Mouse (Mus musculus): ENCODE measurements at regions not wholly inside any gene's neighbourhood (a gene's known extent, or its start where the extent isn't known, plus 50 kb on each side); places are given as distances from the start of the nearest gene placed in this dataset.

- DNase-seq, result no peak
These were observed 62.5 kb downstream of the Arrdc4 start for GRCm38 (mm10) chr7:68686396-68687139.

GRCm38 (mm10) chr7:68682929-68683643 lies 66.0 kb downstream of the Arrdc4 start:
- no peak for DNase-seq

- DNase-seq, result no peak
These were observed 66.7 kb downstream of the Arrdc4 start for GRCm38 (mm10) chr7:68682318-68682728.

GRCm38 (mm10) chr7:68679770-68680169 lies 69.3 kb downstream of the Arrdc4 start:
- no peak for DNase-seq

- no peak for DNase-seq
These were observed 81.0 kb downstream of the Arrdc4 start for GRCm38 (mm10) chr7:68667790-68668732.

GRCm38 (mm10) chr7:68667215-68667614 lies 81.8 kb downstream of the Arrdc4 start:
- no peak for DNase-seq

- DNase-seq, result no peak
These were observed 92.7 kb downstream of the Arrdc4 start for GRCm38 (mm10) chr7:68656354-68656753.

- no peak for DNase-seq
These were observed 95.5 kb downstream of the Arrdc4 start for GRCm38 (mm10) chr7:68653534-68653933.

GRCm38 (mm10) chr7:68651418-68651817 lies 97.6 kb downstream of the Arrdc4 start:
- DNase-seq, result no peak

GRCm38 (mm10) chr7:68637556-68638215 lies 111.4 kb downstream of the Arrdc4 start:
- DNase-seq, result no peak

GRCm38 (mm10) chr7:68621080-68621479 lies 128.0 kb downstream of the Arrdc4 start:
- no peak for DNase-seq

GRCm38 (mm10) chr7:68610499-68610898 lies 138.5 kb downstream of the Arrdc4 start:
- no peak for DNase-seq

GRCm38 (mm10) chr7:68607170-68607569 lies 141.9 kb downstream of the Arrdc4 start:
- no peak for DNase-seq

- peak; percentile 7 for DNase-seq
These were observed 142.8 kb downstream of the Arrdc4 start for GRCm38 (mm10) chr7:68606278-68606677.

- DNase-seq, result no peak
These were observed 145.3 kb downstream of the Arrdc4 start for GRCm38 (mm10) chr7:68603711-68604110.

- no peak for DNase-seq
These were observed 147.0 kb downstream of the Arrdc4 start for GRCm38 (mm10) chr7:68602003-68602402.

- no peak for DNase-seq
These were observed 155.0 kb downstream of the Arrdc4 start for GRCm38 (mm10) chr7:68594017-68594386.

- no peak for DNase-seq
These were observed 155.6 kb downstream of the Arrdc4 start for GRCm38 (mm10) chr7:68593344-68594016.

GRCm38 (mm10) chr7:68582540-68583325 lies 166.3 kb downstream of the Arrdc4 start:
- no peak for DNase-seq

- peak; percentile 10 for DNase-seq
These were observed 168.4 kb downstream of the Arrdc4 start for GRCm38 (mm10) chr7:68580650-68581049.

GRCm38 (mm10) chr7:68579666-68580065 lies 169.4 kb downstream of the Arrdc4 start:
- peak; percentile 61 for DNase-seq

Data from adrenal gland, adult 8-10 months (tissue).